10 mouse cellular contexts compared by ENCODE assay signal in genomic region chr12:54835608-54836570, GRCm38 (mm10). TPM values are rescaled to one million over a fixed set of nuclear protein-coding genes. Genes with fewer than 3 reads are reported as not detected.
DNase-seq lines count a peak whose midpoint lies in the region; ATAC-seq and TF ChIP-seq lines count a peak whose summit lies in the region.
"Had no signal": no experiment of that assay in that cellular context is flagged by ENCODE, and none has a peak within 500 bp of the region (broad histone marks: within the 10 kb centered on the region; RNA-seq: fewer than 3 reads in every experiment).

No protein-coding gene starts in this region.

- H3K9me3 ChIP-seq in hindbrain, embryonic 14.5 days (ENCODE audit: control insufficient read depth, low read length) = no peaks in the 10 kb centered on the region
- no peaks in the 10 kb centered on the region for H3K9me3 ChIP-seq in hindbrain, embryonic 13.5 days
- no peaks in the 10 kb centered on the region for H3K9me3 ChIP-seq in E14TG2a.4 (ENCODE audit: low read length)
- no peaks in the 10 kb centered on the region for H3K9me3 ChIP-seq in limb, embryonic 15.5 days
- H3K9me3 ChIP-seq: hindbrain, embryonic 10.5 days had no signal

- H3K27me3 ChIP-seq in hindbrain, embryonic 14.5 days (ENCODE audit: control insufficient read depth, insufficient read depth, low read length) = no peaks in the 10 kb centered on the region
- H3K27me3 ChIP-seq in hindbrain, embryonic 13.5 days = no peaks in the 10 kb centered on the region
- no peaks in the 10 kb centered on the region; the same call in 1 of the 2 replicates for H3K27me3 ChIP-seq in E14TG2a.4 (ENCODE audit: insufficient read depth, low read length)
- no peaks in the 10 kb centered on the region for H3K27me3 ChIP-seq in limb, embryonic 15.5 days

- no peak for TF ChIP-seq CTCF in E14TG2a.4 (conservative IDR thresholded peaks at IDR 0.05; ENCODE audit: low read length)

- H3K4me1 ChIP-seq in hindbrain, embryonic 14.5 days (replicated peaks; ENCODE audit: control insufficient read depth, insufficient read depth, low read length) = 0 out of 2 replicates have a peak, but pooled peaks cover 5% of the 10 kb centered on the region
- peaks cover 13% of the 10 kb centered on the region for H3K4me1 ChIP-seq in hindbrain, embryonic 13.5 days (replicated peaks)
- H3K4me1 ChIP-seq in E14TG2a.4 (replicated peaks; ENCODE audit: low read depth, low read length) = peaks cover 36% of the 10 kb centered on the region
- peaks cover 7% of the 10 kb centered on the region; the same call in 1 of the 2 replicates for H3K4me1 ChIP-seq in limb, embryonic 15.5 days

- no peak overlapping the region for H3K9ac ChIP-seq in hindbrain, embryonic 14.5 days
- no peak overlapping the region for H3K9ac ChIP-seq in hindbrain, embryonic 13.5 days
- H3K9ac ChIP-seq in limb, embryonic 15.5 days = no peak overlapping the region
- H3K9ac ChIP-seq: liver, embryonic 14.5 days had no signal

- 80% methylated on average over 17 of the region's 18 CpGs for WGBS in hindbrain, embryonic 14.5 days
- 80% methylated on average over 18 of the region's 18 CpGs for WGBS in hindbrain, embryonic 13.5 days
- 69% methylated on average over 18 of the region's 18 CpGs for WGBS in limb, embryonic 15.5 days

- H3K36me3 ChIP-seq in hindbrain, embryonic 14.5 days (replicated peaks; ENCODE audit: control insufficient read depth, insufficient read depth) = no peaks in the 10 kb centered on the region
- no peaks in the 10 kb centered on the region for H3K36me3 ChIP-seq in hindbrain, embryonic 13.5 days
- H3K36me3 ChIP-seq in E14TG2a.4 (ENCODE audit: insufficient read depth, low read length) = no peaks in the 10 kb centered on the region
- H3K36me3 ChIP-seq in limb, embryonic 15.5 days = no peaks in the 10 kb centered on the region
- H3K36me3 ChIP-seq: hindbrain, embryonic 10.5 days had no signal

- no peak overlapping the region for H3K4me3 ChIP-seq in hindbrain, embryonic 14.5 days (replicated peaks; ENCODE audit: low read length)
- no peak overlapping the region for H3K4me3 ChIP-seq in hindbrain, embryonic 13.5 days
- peak overlapping the region; percentile 65 for H3K4me3 ChIP-seq in E14TG2a.4 (replicated peaks; ENCODE audit: low read length)
- H3K4me3 ChIP-seq in limb, embryonic 15.5 days = no peak overlapping the region

- no peak for DNase-seq in hindbrain, embryonic 14.5 days (ENCODE audit: low spot score)
- peak; percentile 53 to 66 for DNase-seq in heart, adult 18-20 months
- no peak for DNase-seq in thymus, postnatal 10 days (ENCODE audit: low spot score in 2 of 2)
- no peak for DNase-seq in adipocyte (ENCODE audit: low spot score)
- DNase-seq in left cerebral cortex, adult 8-10 months (ENCODE audit: low spot score in 2 of 2) = no peak

- no peak overlapping the region for H3K27ac ChIP-seq in hindbrain, embryonic 14.5 days
- no peak overlapping the region for H3K27ac ChIP-seq in hindbrain, embryonic 13.5 days
- 0 out of 2 replicates have a peak overlapping the region, but pooled peaks have one; percentile 54 for H3K27ac ChIP-seq in limb, embryonic 15.5 days
- H3K27ac ChIP-seq: liver, embryonic 14.5 days had no signal

- H3K4me2 ChIP-seq in hindbrain, embryonic 14.5 days (replicated peaks) = no peak overlapping the region
- H3K4me2 ChIP-seq in hindbrain, embryonic 13.5 days = no peak overlapping the region
- H3K4me2 ChIP-seq in limb, embryonic 15.5 days = no peak overlapping the region

- ATAC-seq in hindbrain, embryonic 14.5 days (ENCODE audit: low FRiP score) = 0 out of 2 replicates have a peak, but pooled peaks have one; percentile 24
- ATAC-seq in hindbrain, embryonic 13.5 days (ENCODE audit: low FRiP score) = no peak
- ATAC-seq in limb, embryonic 15.5 days (ENCODE audit: insufficient number of reproducible peaks, low FRiP score, low TSS enrichment, low read depth) = no peak

RNA-seq across cellular contexts. Expression of gene Cfl2, which starts 26.8 kb away (rescaled TPM):
- polyA plus RNA-seq in hindbrain, embryonic 14.5 days (2014; fragmentation: Nextera tagmentation; extraction: Ambion mirVana) = 347 and 361 TPM in 2 replicates
- 295 and 300 TPM in 2 replicates for polyA plus RNA-seq in hindbrain, embryonic 13.5 days (2015; fragmentation: Nextera tagmentation; extraction: Ambion mirVana)
- 100 to 1,000 TPM; 393 to 400 TPM for total RNA-seq in heart, adult 18-20 months (2021)
- 174 and 265 TPM in 2 replicates for polyA plus RNA-seq in limb, embryonic 15.5 days (2015; fragmentation: Nextera tagmentation; extraction: Ambion mirVana)
- total RNA-seq in left cerebral cortex, adult 8-10 months (2022) = 100 to 1,000 TPM; 109 to 134 (median 116) TPM

RNA-seq across cellular contexts. Expression of gene Snx6, which starts 40.4 kb away (rescaled TPM):
- 161 TPM in 2 replicates for polyA plus RNA-seq in hindbrain, embryonic 14.5 days (2014; fragmentation: Nextera tagmentation; extraction: Ambion mirVana)
- polyA plus RNA-seq in hindbrain, embryonic 13.5 days (2015; fragmentation: Nextera tagmentation; extraction: Ambion mirVana) = 178 and 201 TPM in 2 replicates
- total RNA-seq in heart, adult 18-20 months (2021) = 10 to 100 TPM; 32.2 to 32.6 TPM
- polyA plus RNA-seq in limb, embryonic 15.5 days (2015; fragmentation: Nextera tagmentation; extraction: Ambion mirVana) = 150 and 165 TPM in 2 replicates
- 10 to 100 TPM; 42.1 to 46.1 (median 44.4) TPM for total RNA-seq in left cerebral cortex, adult 8-10 months (2022)

Comparison
In these comparisons a context has a peak if more than half of its experiments do, and no peak if none do; other contexts are left out.
1. DNase-seq: peak in heart, adult 18-20 months (2 of 2); none in hindbrain, embryonic 14.5 days (single experiment), thymus, postnatal 10 days (0 of 2), adipocyte (single experiment) and left cerebral cortex, adult 8-10 months (0 of 2).